Mouse (Mus musculus) heart, postnatal 25 days (tissue): ENCODE measurements around the gene Reg3a. TPM values are rescaled to one million over a fixed set of nuclear protein-coding genes. Genes with fewer than 3 reads are reported as not detected.
"Not testable (repeated sequence)": the region's sequence is repeated elsewhere in the genome, so short reads cannot be mapped to it uniquely, and the experiment has no call there.

Experiments
- DNase-seq: peaks from one replicate; pipeline ENCODE4 v3.0.0; 2022; ENCODE audit warnings: low spot score
- intact Hi-C: fragments of 180-260 bp; cut with DNase I; formaldehyde crosslinking; loops from one replicate; pipeline ENCODE4 v1.15.1; 2025
- total RNA-seq, 2 experiments: library from RNA; stranded (reverse); gene quantifications; 2 replicates each; pipeline ENCODE4 v1.2.3; 2021

Reg3a gene
- not detected for total RNA-seq

DNA sequence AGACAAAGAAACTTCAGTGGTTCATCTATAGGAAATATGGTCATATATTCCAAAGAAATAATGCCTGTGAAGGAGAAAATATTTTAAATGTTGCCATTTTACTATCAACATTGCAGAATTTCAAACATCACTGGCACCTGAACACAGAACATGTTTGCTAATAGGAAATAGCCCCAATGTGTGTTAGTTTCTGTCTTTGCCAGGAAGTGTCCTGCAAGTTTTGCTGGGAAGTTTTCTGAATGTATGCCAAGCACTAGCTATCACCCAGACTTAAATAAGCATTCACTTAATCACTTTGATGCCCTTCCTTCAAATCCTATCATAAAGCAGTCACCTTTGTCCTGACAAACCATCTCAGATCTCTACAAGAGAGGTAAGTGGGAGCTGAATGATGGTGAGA lies at the start of gene Reg3a:
Reg3a (plus strand) TSS at position 301 of the 400 bp plus-strand sequence.
- intact Hi-C loops: no loop called here

DNA sequence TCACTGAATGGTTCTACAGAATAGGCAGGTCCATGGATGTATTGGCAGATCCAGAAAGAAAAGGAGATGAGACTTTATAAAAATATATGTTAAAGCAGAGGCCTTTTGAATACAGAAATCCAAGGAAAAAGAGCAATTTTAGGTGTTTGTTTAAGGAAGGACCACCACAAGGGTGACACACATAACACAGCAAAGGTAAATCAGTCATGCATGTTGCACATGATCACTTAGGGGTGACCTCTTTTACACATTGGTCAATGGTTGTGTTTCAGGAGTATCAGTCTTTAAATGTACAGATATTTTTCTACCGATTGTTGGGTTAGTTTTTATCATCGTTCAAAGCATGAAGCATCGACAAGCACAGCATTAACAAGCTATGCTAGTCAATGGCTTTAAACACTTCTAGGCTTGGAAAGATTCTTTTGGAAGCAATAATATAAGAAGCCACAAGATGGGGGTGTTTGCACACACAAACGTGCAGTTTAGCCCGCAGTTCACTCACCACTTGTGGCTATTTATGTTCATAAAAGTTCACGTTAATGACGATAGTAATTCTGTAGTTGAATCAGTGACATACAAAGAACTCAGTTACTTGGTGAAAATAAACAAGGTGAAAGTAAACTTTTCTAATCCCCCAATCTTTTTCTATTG lies 48.5 kb upstream of the Reg3a start:
- intact Hi-C loops: loop anchor here (5.0 kb wide), 1 partner anchor 180 kb away; no protein-coding TSS in a partner anchor

More for the DNA sequence above, at the start of gene Reg3a:
- no peak for DNase-seq

DNA sequence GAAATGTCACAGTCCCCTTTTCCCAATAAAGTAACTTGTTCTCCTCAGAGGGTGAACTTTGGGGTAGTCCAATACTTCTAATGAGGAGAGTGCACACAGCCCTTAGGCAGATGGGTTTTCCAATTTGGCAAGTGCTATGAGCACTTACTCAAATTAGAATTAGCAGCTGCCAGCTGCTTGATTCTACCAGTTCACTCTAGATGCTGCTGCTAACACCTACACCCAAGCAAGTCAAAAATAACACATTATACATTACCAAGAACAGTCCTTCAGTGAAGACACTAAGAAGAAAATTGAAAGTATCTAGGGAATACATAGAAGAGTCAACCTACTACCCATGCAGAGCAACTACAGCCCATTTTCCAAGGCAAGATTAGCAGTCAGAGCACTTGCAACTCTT lies 40.2 kb upstream of the Reg3a start:
- intact Hi-C loops: no loop called here

More for the DNA sequence above, 48.5 kb upstream of the Reg3a start:
- DNase-seq: no peak

DNA sequence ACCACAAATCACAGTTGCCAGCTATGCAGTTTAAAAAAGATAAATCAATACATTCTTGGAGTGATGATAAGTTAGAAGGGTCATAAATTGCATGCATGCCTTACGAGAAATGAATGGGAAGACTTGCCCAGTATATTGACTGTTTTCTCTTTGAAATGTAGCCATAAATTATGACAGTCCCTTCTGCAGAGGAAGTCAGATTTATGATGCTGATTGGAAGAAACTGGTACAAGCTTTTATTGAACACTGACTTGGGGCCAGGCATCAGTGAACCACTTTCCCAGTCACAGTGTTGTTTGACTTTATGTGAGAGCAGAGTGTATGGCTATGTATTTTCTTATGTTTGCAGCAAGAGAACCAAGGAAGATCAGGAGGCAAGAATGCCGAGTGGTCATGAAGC lies 38.8 kb upstream of the Reg3a start:
- DNase-seq: no peak
- intact Hi-C loops: no loop called here

More for the DNA sequence above, 40.2 kb upstream of the Reg3a start:
- no peak for DNase-seq

DNA sequence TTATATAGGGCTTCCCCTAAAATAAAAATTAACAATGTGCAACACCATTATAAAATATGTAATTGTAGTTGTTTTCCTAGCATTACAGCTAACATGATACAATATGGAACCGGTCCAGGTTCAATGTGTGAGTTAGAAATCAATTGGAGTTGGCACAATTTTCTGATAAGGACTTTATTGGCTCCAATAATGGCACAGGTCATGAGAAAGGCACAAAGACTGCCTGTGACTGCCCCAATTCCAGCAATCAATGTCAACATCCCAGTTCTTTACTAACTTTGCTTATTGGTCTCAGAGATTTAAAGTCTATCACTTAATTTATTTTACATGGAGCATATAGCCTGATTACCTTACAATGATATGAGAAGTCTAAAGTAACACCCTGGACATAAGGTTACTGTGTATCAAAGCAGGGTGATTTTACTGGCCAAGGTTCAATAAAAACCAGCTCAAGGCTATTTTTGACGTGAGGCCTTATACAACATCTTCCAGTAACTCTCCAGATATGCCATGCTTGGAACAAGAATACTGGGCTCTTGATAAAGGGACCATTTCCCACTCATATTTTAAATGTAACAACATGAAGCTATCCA lies 18.4 kb upstream of the Reg3a start:
- no peak for DNase-seq
- intact Hi-C loops: no loop called here

DNA sequence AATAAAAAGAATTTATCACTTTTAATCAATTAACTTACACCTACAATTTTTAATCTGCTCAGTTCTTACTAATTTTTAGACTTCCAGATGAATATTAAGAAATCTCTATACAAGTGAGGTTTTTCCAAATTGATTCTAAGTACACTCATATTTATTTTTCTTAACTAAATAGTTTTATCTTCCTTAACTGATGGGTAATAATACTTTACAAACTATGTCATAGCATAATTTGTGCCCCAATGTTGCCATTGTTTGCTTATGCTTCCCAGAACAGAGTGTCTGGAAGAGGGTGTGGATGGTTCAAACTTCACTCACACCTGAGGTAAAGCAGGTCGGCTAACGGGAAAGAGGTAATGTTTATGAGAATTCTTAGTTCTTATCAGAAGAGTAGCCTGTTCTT lies 10.2 kb upstream of the Reg3a start, which contains the start of gene Reg3b:
Reg3b (plus strand) TSS at position 301 of the 400 bp plus-strand sequence.
- intact Hi-C loops: no loop called here

DNA sequence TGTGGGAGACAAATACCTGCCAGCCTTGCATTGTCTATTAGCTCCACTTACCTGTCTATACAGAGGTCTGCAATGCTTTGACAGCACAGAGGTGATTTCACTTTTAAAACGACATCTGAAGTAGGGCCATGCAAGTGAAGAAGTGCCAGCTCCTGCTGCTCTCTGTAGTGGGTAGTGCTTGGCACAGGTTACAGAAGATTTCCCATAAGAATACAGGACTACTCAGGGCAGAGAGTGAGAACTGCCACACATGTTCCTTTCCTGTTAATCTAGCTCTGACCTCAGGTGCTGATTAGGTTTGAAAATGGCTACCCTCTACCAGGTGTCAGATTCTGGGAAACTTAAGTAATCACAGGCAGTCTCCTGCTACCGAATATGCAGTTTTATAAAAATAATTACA lies 1.7 kb upstream of the Reg3a start, which contains the start of gene Reg3d:
Reg3d (minus strand) TSS at position 101 of the 400 bp plus-strand sequence.
- intact Hi-C loops: no loop called here

More for the DNA sequence above, 10.2 kb upstream of the Reg3a start, which contains the start of gene Reg3b:
- DNase-seq: no peak

DNA sequence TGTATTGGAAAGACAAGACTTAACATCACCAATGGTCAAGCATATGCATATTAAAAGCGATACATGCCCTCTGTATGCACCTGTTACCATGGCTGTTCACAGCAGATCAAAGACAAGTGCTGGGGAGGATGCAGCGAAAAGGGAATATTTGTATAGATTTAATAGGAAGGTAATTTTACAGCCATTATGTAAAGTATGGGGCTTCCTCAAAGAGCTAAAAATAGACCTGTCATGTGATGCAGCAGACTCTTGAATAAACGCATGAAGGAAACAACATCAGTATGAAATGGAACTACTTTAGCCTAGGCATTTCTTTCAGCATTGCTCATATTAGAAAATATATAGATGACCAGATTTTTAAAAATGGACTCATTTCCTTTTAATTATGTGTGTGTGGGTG lies 5.1 kb downstream of the Reg3a start:
- DNase-seq: no peak
- intact Hi-C loops: no loop called here

More for the DNA sequence above, 1.7 kb upstream of the Reg3a start, which contains the start of gene Reg3d:
- no peak for DNase-seq

DNA sequence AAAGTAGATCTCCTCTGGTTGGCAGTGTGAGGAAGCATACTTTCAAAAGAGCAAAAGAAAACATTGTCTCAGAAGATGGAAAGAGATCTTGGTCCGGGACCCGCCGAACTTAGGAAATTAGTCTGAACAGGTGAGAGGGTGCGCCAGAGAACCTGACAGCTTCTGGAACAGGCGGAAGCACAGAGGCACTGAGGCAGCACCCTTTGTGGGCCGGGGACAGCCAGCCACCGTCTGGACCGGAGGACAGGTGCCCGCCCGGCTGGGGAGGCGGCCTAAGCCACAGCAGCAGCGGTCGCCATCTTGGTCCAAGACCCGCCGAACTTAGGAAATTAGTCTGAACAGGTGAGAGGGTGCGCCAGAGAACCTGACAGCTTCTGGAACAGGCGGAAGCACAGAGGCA lies 14.8 kb downstream of the Reg3a start, which contains the start of gene Reg2:
Reg2 (plus strand) TSS at position 301 of the 400 bp plus-strand sequence.
- DNase-seq, intact Hi-C loops: not testable (repeated sequence)

DNA sequence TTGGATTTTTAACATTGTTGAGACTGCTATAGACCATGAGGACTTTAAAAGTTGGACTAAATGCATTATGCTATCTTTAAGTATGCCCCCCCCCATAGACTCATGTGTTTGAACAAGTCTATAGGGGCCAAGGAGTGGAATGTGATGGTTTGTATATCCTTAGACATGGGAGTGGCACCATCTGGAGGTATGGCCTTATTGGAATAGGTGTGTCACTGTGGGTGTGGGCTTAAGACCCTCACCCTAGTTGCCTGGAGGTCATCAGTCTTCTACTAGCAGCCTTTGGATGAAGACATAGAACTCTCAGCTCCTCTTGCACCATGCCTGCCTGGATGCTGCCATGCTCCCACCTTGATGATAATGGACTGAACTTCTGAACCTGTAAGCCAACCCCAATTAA lies 41.9 kb downstream of the Reg3a start, which contains the start of gene Reg1:
Reg1 (plus strand) TSS at position 301 of the 400 bp plus-strand sequence.
- DNase-seq: not testable (repeated sequence)

DNA sequence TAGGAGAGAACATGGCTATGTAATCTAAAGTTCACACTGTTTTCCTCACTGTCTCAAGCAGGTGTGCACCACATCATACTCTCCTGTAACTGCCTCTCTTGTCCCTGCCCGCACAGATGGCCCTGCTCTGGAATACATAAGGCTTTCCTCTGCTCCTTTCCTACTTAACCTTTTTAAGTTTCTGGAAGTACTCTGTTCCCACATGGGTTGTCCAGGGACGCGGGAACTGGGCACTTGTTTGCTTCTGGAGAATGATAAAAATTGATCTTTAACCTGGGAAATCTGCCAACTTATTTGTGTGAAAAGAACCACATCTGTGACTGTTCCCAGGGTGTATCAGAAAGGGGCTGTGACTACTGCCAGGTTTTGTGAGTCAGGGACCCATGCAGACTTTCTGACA lies 45.0 kb downstream of the Reg3a start:
- DNase-seq: no peak
- intact Hi-C loops: no loop called here

More for the DNA sequence above, 41.9 kb downstream of the Reg3a start, which contains the start of gene Reg1:
- intact Hi-C loops: not testable (repeated sequence)

Other genes with a start within 250 kb of the Reg3a start
- not detected for gene Reg3b, start 10.1 kb upstream of the Reg3a start, total RNA-seq
- gene Reg3d, start 1.8 kb upstream of the Reg3a start, total RNA-seq: not detected
- gene Reg2, start 14.9 kb downstream of the Reg3a start, total RNA-seq: not detected
- gene Reg1, start 42.0 kb downstream of the Reg3a start, total RNA-seq: not detected
- not detected for gene Reg3g, start 88.2 kb downstream of the Reg3a start, total RNA-seq